Mouse (Mus musculus) urinary bladder, adult 18-20 months (tissue): ENCODE results near the gene Phb.
"Not testable (repeated sequence)": the region's sequence is repeated elsewhere in the genome, so short reads cannot be mapped to it uniquely, and the experiment has no call there.

Source experiments
- DNase-seq, 2 experiments: peaks; one replicate each; pipeline ENCODE4 v3.0.0; 2022; ENCODE audit warnings: low spot score in 2 of 2, mixed read lengths in 2 of 2

Gene Phb

GRCm38 (mm10) chr11:95650981-95651380 is 15.8 kb upstream of the Phb start:
- DNase-seq: peak; percentile 34 to 49

- DNase-seq: no peak
These were observed 9.3 kb upstream of the Phb start for GRCm38 (mm10) chr11:95657449-95657848.

GRCm38 (mm10) chr11:95667177-95667576 is 420 bp downstream of the Phb start:
- peak in 1 of 2 experiments; percentile 18 for DNase-seq

GRCm38 (mm10) chr11:95668086-95668485 is 1.3 kb downstream of the Phb start:
- DNase-seq: not testable (repeated sequence)

GRCm38 (mm10) chr11:95675498-95675897 is 8.7 kb downstream of the Phb start:
- no peak for DNase-seq

GRCm38 (mm10) chr11:95676307-95676706 is 9.6 kb downstream of the Phb start:
- peak in 1 of 2 experiments; percentile 16 for DNase-seq

- DNase-seq: no peak
These were observed 11.4 kb downstream of the Phb start for GRCm38 (mm10) chr11:95677925-95678701.

GRCm38 (mm10) chr11:95681995-95682601 is 15.3 kb downstream of the Phb start:
- no peak for DNase-seq

GRCm38 (mm10) chr11:95682946-95683345 is 16.2 kb downstream of the Phb start:
- no peak for DNase-seq

GRCm38 (mm10) chr11:95686031-95686430 is 19.3 kb downstream of the Phb start:
- peak; percentile 58 to 59 for DNase-seq

GRCm38 (mm10) chr11:95687084-95687656 is 20.4 kb downstream of the Phb start:
- DNase-seq: no peak

GRCm38 (mm10) chr11:95688515-95688914 is 21.8 kb downstream of the Phb start:
- peak in 1 of 2 experiments; percentile 30 for DNase-seq

- DNase-seq: peak in 1 of 2 experiments; percentile 40
These were observed 22.2 kb downstream of the Phb start for GRCm38 (mm10) chr11:95688981-95689380.

GRCm38 (mm10) chr11:95689544-95689943 is 22.8 kb downstream of the Phb start:
- no peak for DNase-seq

- no peak for DNase-seq
These were observed 31.8 kb downstream of the Phb start for GRCm38 (mm10) chr11:95698541-95698940.

GRCm38 (mm10) chr11:95700778-95701739 is 34.3 kb downstream of the Phb start:
- no peak for DNase-seq

GRCm38 (mm10) chr11:95704032-95704969 is 37.5 kb downstream of the Phb start:
- DNase-seq: no peak

- DNase-seq: no peak
These were observed 38.2 kb downstream of the Phb start for GRCm38 (mm10) chr11:95704970-95705330.

GRCm38 (mm10) chr11:95709534-95710040 is 42.8 kb downstream of the Phb start:
- no peak for DNase-seq

- DNase-seq: no peak
These were observed 43.7 kb downstream of the Phb start for GRCm38 (mm10) chr11:95710478-95710877.
